Mouse (Mus musculus): Measurements from ENCODE around the gene Sdk1. TPM values are rescaled to one million over a fixed set of nuclear protein-coding genes. Genes with fewer than 3 reads are reported as not detected.
A peak's percentile ranks its signal among the peaks of the same experiment; 100 is the strongest.

Sdk1 gene
- polyA plus RNA-seq, 1 experiment from 2014 or later, result 3.4 TPM

- no peaks in the 10 kb centered on the region for H3K27me3 ChIP-seq (ENCODE audit: control insufficient read depth, insufficient read depth, low read length)
- ATAC-seq (ENCODE audit: insufficient read depth, low FRiP score), result peak; percentile 64; the same call in 1 of the 2 replicates
- no peak overlapping the region for H3K9ac ChIP-seq (ENCODE audit: low read length)
- no peak overlapping the region for H3K27ac ChIP-seq (ENCODE audit: low read length)
- H3K9me3 ChIP-seq (replicated peaks; ENCODE audit: control insufficient read depth, low read length), result no peaks in the 10 kb centered on the region
- H3K4me2 ChIP-seq (ENCODE audit: low read depth, low read length), result no peak overlapping the region
- H3K36me3 ChIP-seq (ENCODE audit: control insufficient read depth, insufficient read depth, low read length), result no peaks in the 10 kb centered on the region
- H3K4me1 ChIP-seq (ENCODE audit: control insufficient read depth, insufficient read depth, low read length), result peaks cover 6% of the 10 kb centered on the region; the same call in 1 of the 2 replicates
- no peak overlapping the region for H3K4me3 ChIP-seq (replicated peaks; ENCODE audit: low read length)
- 62% methylated on average over 1 of the region's 1 CpGs for WGBS
Observed at GRCm38 (mm10) chr5:141447247-141447646, 206.0 kb downstream of the Sdk1 start.

GRCm38 (mm10) chr5:141463417-141463816 is 222.1 kb downstream of the Sdk1 start:
- no peak for ATAC-seq (ENCODE audit: insufficient read depth, low FRiP score)
- Histone ChIP-seq H3K36me3 (ENCODE audit: control insufficient read depth, insufficient read depth, low read length) (no peaks in the 10 kb centered on the region), H3K4me2 (ENCODE audit: low read depth, low read length) (no peak overlapping the region), H3K27ac (ENCODE audit: low read length) (no peak overlapping the region), H3K9ac (ENCODE audit: low read length) (no peak overlapping the region), H3K9me3 (replicated peaks; ENCODE audit: control insufficient read depth, low read length) (no peaks in the 10 kb centered on the region), H3K4me1 (ENCODE audit: control insufficient read depth, insufficient read depth, low read length) (no peaks in the 10 kb centered on the region), H3K4me3 (replicated peaks; ENCODE audit: low read length) (no peak overlapping the region), H3K27me3 (ENCODE audit: control insufficient read depth, insufficient read depth, low read length) (no peaks in the 10 kb centered on the region)
- 60% methylated on average over 2 of the region's 2 CpGs for WGBS

GRCm38 (mm10) chr5:141468821-141469220 is 227.5 kb downstream of the Sdk1 start:
- H3K36me3 ChIP-seq (ENCODE audit: control insufficient read depth, insufficient read depth, low read length), result no peaks in the 10 kb centered on the region
- H3K9me3 ChIP-seq (replicated peaks; ENCODE audit: control insufficient read depth, low read length), result no peaks in the 10 kb centered on the region
- H3K4me1 ChIP-seq (ENCODE audit: control insufficient read depth, insufficient read depth, low read length), result no peaks in the 10 kb centered on the region
- H3K27me3 ChIP-seq (ENCODE audit: control insufficient read depth, insufficient read depth, low read length), result no peaks in the 10 kb centered on the region
- H3K9ac ChIP-seq (ENCODE audit: low read length), result no peak overlapping the region
- H3K27ac ChIP-seq (ENCODE audit: low read length), result no peak overlapping the region
- ATAC-seq (ENCODE audit: insufficient read depth, low FRiP score), result no peak
- 50% methylated on average over 5 of the region's 5 CpGs for WGBS
- H3K4me2 ChIP-seq (ENCODE audit: low read depth, low read length), result no peak overlapping the region
- no peak overlapping the region for H3K4me3 ChIP-seq (replicated peaks; ENCODE audit: low read length)

DNA sequence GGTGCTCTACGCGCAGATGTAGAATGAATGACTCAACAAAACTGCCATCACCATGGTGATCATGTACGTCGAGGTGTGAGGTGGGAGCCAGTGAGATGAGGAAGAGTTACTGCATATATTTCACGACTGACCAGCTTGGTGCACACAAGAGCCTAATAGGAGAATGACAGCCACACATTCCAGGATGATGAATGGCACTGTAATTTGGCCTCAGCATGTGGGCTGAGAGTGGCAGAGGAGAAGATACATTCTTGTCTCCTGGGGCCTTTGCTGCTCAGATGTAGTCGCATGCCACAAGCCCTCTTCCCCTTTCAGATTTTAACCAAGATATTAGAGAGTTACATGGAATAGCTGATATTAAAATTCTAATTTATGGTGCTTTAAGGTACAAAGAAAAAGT is 264.0 kb downstream of the Sdk1 start:
- no peak overlapping the region for H3K4me2 ChIP-seq (ENCODE audit: low read depth, low read length)
- whole genome bisulfite sequencing, result 49% methylated on average over 6 of the region's 6 CpGs
- H3K4me1 ChIP-seq (ENCODE audit: control insufficient read depth, insufficient read depth, low read length), result no peaks in the 10 kb centered on the region
- ATAC-seq (ENCODE audit: insufficient read depth, low FRiP score), result no peak
- H3K27ac ChIP-seq (ENCODE audit: low read length), result no peak overlapping the region
- H3K36me3 ChIP-seq (ENCODE audit: control insufficient read depth, insufficient read depth, low read length), result no peaks in the 10 kb centered on the region
- no peaks in the 10 kb centered on the region for H3K27me3 ChIP-seq (ENCODE audit: control insufficient read depth, insufficient read depth, low read length)
- H3K9ac ChIP-seq (ENCODE audit: low read length), result no peak overlapping the region
- no peak overlapping the region for H3K4me3 ChIP-seq (replicated peaks; ENCODE audit: low read length)
- no peaks in the 10 kb centered on the region for H3K9me3 ChIP-seq (replicated peaks; ENCODE audit: control insufficient read depth, low read length)

DNA sequence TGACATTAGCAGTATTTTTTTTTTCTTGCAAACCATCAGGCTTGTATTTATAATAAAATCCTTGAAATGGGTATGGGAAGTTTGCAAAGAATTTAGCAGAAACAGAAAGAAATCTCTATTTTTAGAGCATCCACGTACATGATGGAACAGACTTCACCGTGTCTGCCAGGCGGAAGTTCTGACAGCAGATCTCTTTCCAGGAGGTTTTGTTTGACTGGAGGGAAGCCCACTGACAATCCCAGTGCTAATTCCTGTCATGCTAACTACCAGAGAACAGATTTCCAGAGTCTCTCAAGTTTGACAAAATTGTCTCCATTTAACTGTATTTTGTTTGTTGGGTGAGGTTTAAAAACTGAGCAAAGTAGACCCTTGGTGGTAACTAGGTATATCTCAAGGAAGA is 265.1 kb downstream of the Sdk1 start:
- Histone ChIP-seq H3K27ac (ENCODE audit: low read length) (no peak overlapping the region), H3K4me1 (ENCODE audit: control insufficient read depth, insufficient read depth, low read length) (no peaks in the 10 kb centered on the region), H3K27me3 (ENCODE audit: control insufficient read depth, insufficient read depth, low read length) (no peaks in the 10 kb centered on the region), H3K36me3 (ENCODE audit: control insufficient read depth, insufficient read depth, low read length) (no peaks in the 10 kb centered on the region), H3K9me3 (replicated peaks; ENCODE audit: control insufficient read depth, low read length) (no peaks in the 10 kb centered on the region), H3K4me2 (ENCODE audit: low read depth, low read length) (no peak overlapping the region), H3K4me3 (replicated peaks; ENCODE audit: low read length) (no peak overlapping the region), H3K9ac (ENCODE audit: low read length) (no peak overlapping the region)
- WGBS, result 75% methylated on average over 3 of the region's 3 CpGs
- no peak for ATAC-seq (ENCODE audit: insufficient read depth, low FRiP score)

DNA sequence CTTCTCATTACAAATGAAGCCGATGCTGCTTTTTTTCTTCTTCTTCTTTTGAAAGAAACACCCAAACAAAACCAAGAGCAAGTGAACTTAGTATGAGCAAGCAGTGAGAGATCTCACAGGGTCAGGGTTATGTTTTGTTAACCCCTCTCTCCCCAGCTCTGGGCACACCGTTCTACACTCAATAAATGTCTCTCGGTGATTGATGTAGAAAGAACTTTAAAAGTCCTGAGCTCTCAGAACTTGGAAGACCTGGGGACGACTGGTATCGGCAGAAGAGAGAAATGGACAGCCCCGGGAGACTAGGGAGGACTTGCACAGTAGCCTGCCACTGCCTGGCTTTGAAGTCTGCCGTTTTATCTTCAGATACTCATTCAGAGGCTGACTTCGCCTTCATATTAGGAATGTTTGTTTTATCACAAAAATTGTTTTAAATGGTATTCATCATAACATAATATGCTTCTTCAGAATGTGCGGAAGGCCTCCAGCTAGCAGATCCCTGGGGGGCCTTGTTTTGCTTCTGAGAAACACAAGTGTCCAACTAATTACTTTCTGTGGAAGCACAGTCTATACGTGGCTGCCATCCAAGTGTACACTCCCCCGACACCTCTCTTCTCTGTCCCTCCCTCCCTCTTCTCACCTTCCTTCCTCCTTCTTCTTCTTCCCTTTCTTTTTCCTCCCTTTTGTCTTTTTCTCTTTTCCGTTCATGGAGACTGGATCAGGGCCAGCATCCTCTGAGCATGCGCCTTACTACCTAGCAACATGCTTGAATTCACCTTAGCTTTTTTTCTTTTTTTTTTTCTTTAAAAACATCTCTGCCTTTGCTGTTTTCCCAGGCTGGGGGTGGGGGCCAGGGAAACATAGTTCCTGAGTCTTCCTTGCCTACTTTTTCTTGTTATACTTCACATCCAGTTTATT is 283.8 kb downstream of the Sdk1 start:
- WGBS, result 20% methylated on average over 13 of the region's 13 CpGs
- Histone ChIP-seq H3K27ac (ENCODE audit: low read length) (no peak overlapping the region), H3K4me1 (ENCODE audit: control insufficient read depth, insufficient read depth, low read length) (peaks cover 15% of the 10 kb centered on the region), H3K9ac (ENCODE audit: low read length) (no peak overlapping the region), H3K9me3 (replicated peaks; ENCODE audit: control insufficient read depth, low read length) (no peaks in the 10 kb centered on the region), H3K4me2 (ENCODE audit: low read depth, low read length) (peak overlapping the region; percentile 5; the same call in 1 of the 2 replicates), H3K27me3 (ENCODE audit: control insufficient read depth, insufficient read depth, low read length) (no peaks in the 10 kb centered on the region), H3K36me3 (ENCODE audit: control insufficient read depth, insufficient read depth, low read length) (no peaks in the 10 kb centered on the region), H3K4me3 (replicated peaks; ENCODE audit: low read length) (no peak overlapping the region)
- no peak for ATAC-seq (ENCODE audit: insufficient read depth, low FRiP score)

GRCm38 (mm10) chr5:141540193-141540592 is 298.9 kb downstream of the Sdk1 start:
- no peak overlapping the region for H3K4me2 ChIP-seq (ENCODE audit: low read depth, low read length)
- H3K4me1 ChIP-seq (ENCODE audit: control insufficient read depth, insufficient read depth, low read length), result no peaks in the 10 kb centered on the region
- no peak overlapping the region for H3K4me3 ChIP-seq (replicated peaks; ENCODE audit: low read length)
- no peak overlapping the region for H3K9ac ChIP-seq (ENCODE audit: low read length)
- H3K9me3 ChIP-seq (replicated peaks; ENCODE audit: control insufficient read depth, low read length), result no peaks in the 10 kb centered on the region
- H3K36me3 ChIP-seq (ENCODE audit: control insufficient read depth, insufficient read depth, low read length), result no peaks in the 10 kb centered on the region
- no peak overlapping the region for H3K27ac ChIP-seq (ENCODE audit: low read length)
- 51% methylated on average over 5 of the region's 5 CpGs for WGBS
- H3K27me3 ChIP-seq (ENCODE audit: control insufficient read depth, insufficient read depth, low read length), result no peaks in the 10 kb centered on the region
- no peak for ATAC-seq (ENCODE audit: insufficient read depth, low FRiP score)

DNA sequence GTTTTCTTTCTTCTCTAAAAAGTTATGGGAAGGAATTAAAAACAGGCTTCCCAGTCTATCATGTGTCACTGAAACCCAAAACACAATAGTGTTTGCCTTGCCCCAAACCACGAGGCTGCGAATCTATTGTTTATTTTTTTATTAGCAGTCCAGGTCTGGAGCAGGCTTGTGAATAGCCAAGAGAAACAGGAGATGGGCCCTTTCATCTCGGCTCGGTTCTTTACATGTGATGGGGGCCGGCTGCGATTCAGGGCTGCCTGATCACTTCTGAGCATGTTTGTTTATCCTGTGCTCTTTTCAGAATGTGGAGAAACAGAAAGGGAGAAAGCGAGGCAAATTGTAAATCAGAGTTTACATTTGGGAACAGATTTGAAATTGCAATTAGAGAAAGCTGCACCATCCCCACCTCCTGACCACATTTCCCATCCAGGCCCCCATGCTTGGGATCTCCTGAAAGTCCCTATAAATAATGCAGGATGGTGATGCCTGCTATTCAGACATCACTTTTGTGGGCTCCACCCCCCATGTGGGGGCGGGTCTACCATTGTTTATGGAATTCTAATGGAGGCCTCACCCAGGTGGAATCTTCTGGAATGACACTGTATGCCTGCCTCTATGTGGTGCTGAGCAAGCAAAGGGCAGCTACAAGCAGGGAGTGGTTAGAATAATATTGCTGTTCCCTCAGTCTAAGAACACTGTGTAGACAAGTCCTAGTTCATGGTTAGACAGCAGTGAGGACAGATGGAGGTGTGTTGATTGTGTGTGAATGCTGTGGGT is 301.8 kb downstream of the Sdk1 start:
- WGBS, result 23% methylated on average over 8 of the region's 8 CpGs
- H3K27ac ChIP-seq (ENCODE audit: low read length), result no peak overlapping the region
- ATAC-seq (ENCODE audit: insufficient read depth, low FRiP score), result no peak
- H3K4me3 ChIP-seq (replicated peaks; ENCODE audit: low read length), result no peak overlapping the region
- H3K9me3 ChIP-seq (replicated peaks; ENCODE audit: control insufficient read depth, low read length), result no peaks in the 10 kb centered on the region
- H3K36me3 ChIP-seq (ENCODE audit: control insufficient read depth, insufficient read depth, low read length), result no peaks in the 10 kb centered on the region
- H3K4me1 ChIP-seq (ENCODE audit: control insufficient read depth, insufficient read depth, low read length), result peaks cover 4% of the 10 kb centered on the region; the same call in 1 of the 2 replicates
- H3K9ac ChIP-seq (ENCODE audit: low read length), result no peak overlapping the region
- H3K27me3 ChIP-seq (ENCODE audit: control insufficient read depth, insufficient read depth, low read length), result no peaks in the 10 kb centered on the region
- H3K4me2 ChIP-seq (ENCODE audit: low read depth, low read length), result no peak overlapping the region

DNA sequence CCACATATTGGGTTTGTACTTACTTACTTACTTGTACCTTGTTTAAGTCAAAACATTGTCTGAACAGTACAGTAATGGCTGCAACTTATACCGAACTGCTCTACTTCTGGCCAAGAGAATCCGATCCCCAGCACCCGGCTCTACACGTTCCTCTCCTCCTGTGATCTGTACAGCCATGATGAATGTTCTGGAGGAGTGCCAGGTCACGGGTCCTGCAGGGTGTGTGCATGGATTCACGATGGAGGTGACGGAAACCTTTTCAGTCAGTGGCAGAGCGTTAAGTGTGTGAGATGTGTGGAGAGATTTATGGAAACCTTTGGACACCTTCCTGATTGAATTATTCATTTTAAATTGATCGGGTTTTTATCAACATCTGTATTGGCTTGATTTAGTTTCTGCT is 312.2 kb downstream of the Sdk1 start:
- H3K4me2 ChIP-seq (ENCODE audit: low read depth, low read length), result no peak overlapping the region
- WGBS, result 46% methylated on average over 9 of the region's 9 CpGs
- H3K4me1 ChIP-seq (ENCODE audit: control insufficient read depth, insufficient read depth, low read length), result no peaks in the 10 kb centered on the region
- H3K27ac ChIP-seq (ENCODE audit: low read length), result no peak overlapping the region
- H3K9ac ChIP-seq (ENCODE audit: low read length), result no peak overlapping the region
- ATAC-seq (ENCODE audit: insufficient read depth, low FRiP score), result no peak
- H3K36me3 ChIP-seq (ENCODE audit: control insufficient read depth, insufficient read depth, low read length), result no peaks in the 10 kb centered on the region
- no peak overlapping the region for H3K4me3 ChIP-seq (replicated peaks; ENCODE audit: low read length)
- no peaks in the 10 kb centered on the region for H3K27me3 ChIP-seq (ENCODE audit: control insufficient read depth, insufficient read depth, low read length)
- H3K9me3 ChIP-seq (replicated peaks; ENCODE audit: control insufficient read depth, low read length), result no peaks in the 10 kb centered on the region
